Mouse (Mus musculus): ENCODE results near the gene Shank2.

DNA sequence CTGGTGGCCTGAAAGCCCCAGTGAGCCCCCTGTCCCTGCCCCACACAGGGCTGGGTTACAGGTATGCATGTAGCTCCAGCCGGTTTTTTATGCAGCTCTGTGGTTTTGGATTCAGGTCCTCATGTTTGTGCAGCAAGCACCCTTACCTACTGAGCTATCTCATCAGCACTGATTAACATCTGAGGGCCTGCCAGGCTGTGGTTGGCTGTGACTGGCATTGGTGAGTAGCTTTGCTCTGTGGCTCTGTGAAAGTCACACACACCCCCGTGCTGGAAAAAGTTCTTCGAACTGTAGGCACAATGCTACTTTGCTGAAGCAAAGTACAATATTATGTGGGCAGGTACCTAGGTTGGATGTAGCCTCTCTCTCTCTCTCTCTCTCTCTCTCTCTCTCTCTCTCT, 204.1 kb downstream of the Shank2 start:
- TF ChIP-seq POLR2A (IDR thresholded peaks at IDR 0.05; ENCODE audit: insufficient read depth, low read depth, low read length) = no peak
- TF ChIP-seq CTCF (IDR thresholded peaks at IDR 0.05) = no peak

Data from heart, adult 2 months (tissue).